13 mouse cellular contexts compared by ENCODE assay signal in the genomic region with DNA sequence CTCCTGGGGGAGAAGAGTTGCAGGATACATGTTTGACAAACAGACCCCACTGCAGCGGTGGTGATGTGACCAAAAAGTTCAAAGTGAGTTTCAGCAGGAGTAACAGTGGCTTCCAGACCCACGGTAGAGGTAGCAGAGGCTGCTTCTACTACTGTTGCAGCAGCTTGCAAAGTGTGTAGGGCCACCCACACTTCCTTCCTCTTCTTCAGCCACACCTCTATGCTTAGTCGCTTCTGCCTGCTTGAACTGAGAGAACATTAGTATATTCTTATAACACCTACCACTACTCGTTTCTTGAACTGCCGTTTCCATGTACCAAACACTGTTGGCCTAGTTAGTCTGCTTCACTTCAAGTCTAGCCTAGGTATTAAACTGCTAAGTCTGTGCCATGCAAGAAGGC. TPM values are rescaled to one million over a fixed set of nuclear protein-coding genes. Genes with fewer than 3 reads are reported as not detected.
DNase-seq lines count a peak whose midpoint lies in the region; ATAC-seq and TF ChIP-seq lines count a peak whose summit lies in the region.
"Had no signal": no experiment of that assay in that cellular context is flagged by ENCODE, and none has a peak within 500 bp of the region (broad histone marks: within the 10 kb centered on the region; RNA-seq: fewer than 3 reads in every experiment).

No protein-coding gene starts in this region.

- H3K27ac ChIP-seq in heart, embryonic 10.5 days = no peak overlapping the region
- H3K27ac ChIP-seq in heart, embryonic 12.5 days (ENCODE audit: poor library complexity, severe bottlenecking) = no peak overlapping the region
- H3K27ac ChIP-seq in thymus, adult 2 months (ENCODE audit: control insufficient read depth, insufficient read depth, low read length) = no peak overlapping the region
- H3K27ac ChIP-seq: hindbrain, embryonic 13.5 days had no signal

- H3K36me3 ChIP-seq in heart, embryonic 10.5 days = 0 out of 2 replicates have a peak, but pooled peaks cover 2% of the 10 kb centered on the region
- 0 out of 2 replicates have a peak, but pooled peaks cover 12% of the 10 kb centered on the region for H3K36me3 ChIP-seq in heart, embryonic 12.5 days
- H3K36me3 ChIP-seq in thymus, adult 2 months (ENCODE audit: control insufficient read depth, insufficient read depth, low read length) = no peaks in the 10 kb centered on the region

- ATAC-seq in heart, embryonic 12.5 days (ENCODE audit: insufficient number of reproducible peaks, low FRiP score) = no peak
- peak; percentile 92 for ATAC-seq in megakaryocyte, adult 5-6 weeks (ENCODE audit: poor library complexity, severe bottlenecking)

- 70% methylated on average over 5 of the region's 5 CpGs for WGBS in heart, embryonic 10.5 days
- 58% methylated on average over 5 of the region's 5 CpGs for WGBS in heart, embryonic 12.5 days
- 5% methylated on average over 5 of the region's 5 CpGs for WGBS in thymus, adult 2 months

- H3K9ac ChIP-seq in heart, embryonic 12.5 days = no peak overlapping the region
- H3K9ac ChIP-seq: hindbrain, embryonic 13.5 days had no signal

- H3K4me3 ChIP-seq in heart, embryonic 10.5 days = no peak overlapping the region
- no peak overlapping the region for H3K4me3 ChIP-seq in heart, embryonic 12.5 days
- H3K4me3 ChIP-seq in thymus, adult 2 months (ENCODE audit: control insufficient read depth, insufficient read depth, low read length) = no peak overlapping the region
- H3K4me3 ChIP-seq: hindbrain, embryonic 13.5 days; myocyte had no signal

- peaks cover 28% of the 10 kb centered on the region for H3K4me1 ChIP-seq in heart, embryonic 10.5 days
- peaks cover 33% of the 10 kb centered on the region for H3K4me1 ChIP-seq in heart, embryonic 12.5 days (replicated peaks)
- peaks cover 28% of the 10 kb centered on the region for H3K4me1 ChIP-seq in thymus, adult 2 months (replicated peaks; ENCODE audit: control insufficient read depth, insufficient read depth, low read length)

- H3K9me3 ChIP-seq in heart, embryonic 10.5 days = no peaks in the 10 kb centered on the region
- H3K9me3 ChIP-seq in heart, embryonic 12.5 days (replicated peaks) = no peaks in the 10 kb centered on the region
- H3K9me3 ChIP-seq: hindbrain, embryonic 13.5 days had no signal

- DNase-seq in heart, embryonic 10.5 days (ENCODE audit: low spot score) = peak; percentile 57
- peak; percentile 39 to 43 for DNase-seq in CD8-positive naive resting alpha-beta T cell, adult 2 months (ENCODE audit: low read depth in 2 of 2, low spot score in 2 of 2)
- DNase-seq in thymus, adult 2 months = peak; percentile 50
- DNase-seq in layer of hippocampus, postnatal 10 days (ENCODE audit: low spot score in 2 of 2) = no peak
- DNase-seq in testis, postnatal 14 days (ENCODE audit: low spot score) = no peak
- DNase-seq in Muller cell, postnatal 12 days (ENCODE audit: inconsistent ontology term) = no peak
- DNase-seq: adrenal gland, adult 2 months; cerebellum, adult 8-10 months; lung, adult 2 months had no signal

- H3K4me2 ChIP-seq in heart, embryonic 12.5 days = no peak overlapping the region
- H3K4me2 ChIP-seq: hindbrain, embryonic 13.5 days had no signal

- H3K27me3 ChIP-seq in heart, embryonic 10.5 days (ENCODE audit: insufficient read depth, poor library complexity, severe bottlenecking) = no peaks in the 10 kb centered on the region
- no peaks in the 10 kb centered on the region for H3K27me3 ChIP-seq in heart, embryonic 12.5 days (replicated peaks)
- H3K27me3 ChIP-seq in thymus, adult 2 months (ENCODE audit: control insufficient read depth, insufficient read depth, low read length) = no peaks in the 10 kb centered on the region
- H3K27me3 ChIP-seq: hindbrain, embryonic 13.5 days had no signal

- no peak for TF ChIP-seq POLR2A in thymus, adult 2 months (IDR thresholded peaks at IDR 0.05; ENCODE audit: control insufficient read depth, extremely low read depth, insufficient read depth, low read length, poor library complexity)

- TF ChIP-seq CTCF in thymus, adult 2 months (IDR thresholded peaks at IDR 0.05; ENCODE audit: borderline replicate concordance, control insufficient read depth, extremely low read depth, insufficient read depth, low read length, poor library complexity) = no peak

RNA-seq across cellular contexts. Expression of a gene that starts 11.6 kb away (rescaled TPM):
- polyA plus RNA-seq in heart, embryonic 10.5 days (2016; fragmentation: Nextera tagmentation; extraction: Ambion mirVana) = 39.3 and 54.0 TPM in 2 replicates
- 53.4 and 62.3 TPM in 2 replicates for polyA plus RNA-seq in heart, embryonic 12.5 days (2016; fragmentation: Nextera tagmentation; extraction: Ambion mirVana)
- 56.3 and 63.6 TPM in 2 replicates for total RNA-seq in megakaryocyte, adult 5-6 weeks (2015)
- 76.9 and 85.5 TPM in 2 replicates for total RNA-seq in megakaryocyte, adult 5-6 weeks (2017)
- polyA plus RNA-seq in thymus, adult 2 months (2012; rRNA removed) = 50.0 and 54.2 TPM in 2 replicates
- total RNA-seq in layer of hippocampus, postnatal 10 days (2021) = 100 to 1,000 TPM; 128 to 130 TPM

Comparison
In these comparisons a context has a peak if more than half of its experiments do, and no peak if none do; other contexts are left out.
1. DNase-seq: peak in heart, embryonic 10.5 days (single experiment), CD8-positive naive resting alpha-beta T cell, adult 2 months (2 of 2) and thymus, adult 2 months (single experiment); none in layer of hippocampus, postnatal 10 days (0 of 2), testis, postnatal 14 days (single experiment) and Muller cell, postnatal 12 days (single experiment).